Mouse (Mus musculus): ENCODE data around the gene Gm49396.

DNA sequence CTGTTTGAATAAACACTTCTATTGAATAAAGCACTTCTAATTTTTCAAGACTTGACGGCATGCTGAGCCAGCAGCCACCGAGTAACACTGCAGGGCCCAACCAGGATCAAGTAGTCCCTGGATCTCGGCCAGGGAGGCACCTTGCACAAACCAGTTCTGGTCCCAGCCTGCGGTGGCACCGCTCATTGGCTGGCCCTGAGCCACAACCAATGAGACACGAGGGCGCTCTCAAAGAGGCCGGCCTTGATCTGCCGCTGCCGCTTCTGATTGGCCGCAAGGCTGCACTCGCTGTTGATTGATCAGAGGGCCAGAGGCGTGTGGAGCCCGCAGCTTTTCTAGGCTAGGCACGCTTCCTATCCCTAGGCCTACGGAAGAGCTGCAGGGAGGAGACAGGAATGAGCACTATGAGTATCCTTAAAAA, 36.8 kb downstream of the Gm49396 start:
- TF ChIP-seq MYOD1 (IDR thresholded peaks at IDR 0.05; ENCODE audit: control insufficient read depth in 1 of 3, insufficient read length in 2 of 3, low read depth in 2 of 3), result no peak
- TF ChIP-seq POLR2A (IDR thresholded peaks at IDR 0.05; ENCODE audit: insufficient read length, low read depth), result no peak
- no peak for TF ChIP-seq TCF3 (IDR thresholded peaks at IDR 0.05; ENCODE audit: insufficient read length, low read depth)
- TF ChIP-seq MAX (IDR thresholded peaks at IDR 0.05; ENCODE audit: low read depth), result no peak
- no peak for TF ChIP-seq USF1 (IDR thresholded peaks at IDR 0.05; ENCODE audit: low read depth)
- no peak for TF ChIP-seq POLR2AphosphoS2 (IDR thresholded peaks at IDR 0.05; ENCODE audit: insufficient read length, low read depth)
